Mouse (Mus musculus): ENCODE results near the gene Sema3d.

- TF ChIP-seq CTCF (IDR thresholded peaks at IDR 0.05; ENCODE audit: low read depth, low read length) = no peak
- TF ChIP-seq POLR2A (IDR thresholded peaks at IDR 0.05; ENCODE audit: borderline replicate concordance, low read depth, low read length) = no peak
Measured at GRCm38 (mm10) chr5:12575262-12575661, 192.1 kb downstream of the Sema3d start.

Measured in bone marrow macrophage, adult 2 months (primary cell).